Mouse (Mus musculus) kidney, postnatal 0 days (tissue): ENCODE measurements around the gene Cyp2c69. TPM values are rescaled to one million over a fixed set of nuclear protein-coding genes. Genes with fewer than 3 reads are reported as not detected.
"Not testable (repeated sequence)": the region's sequence is repeated elsewhere in the genome, so short reads cannot be mapped to it uniquely, and the experiment has no call there.

Experiments
- ATAC-seq: fragments of 200-750 bp; cut with Nextera tagmentation; replicated peaks from 2 replicates; pipeline ENCODE4 v1.8.0; 2017; ENCODE audit warnings: low read depth, moderate number of reproducible peaks, moderate TSS enrichment, moderate library complexity; ENCODE audit not compliant: low FRiP score
- DNase-seq: peaks from one replicate; pipeline ENCODE4 v3.0.0-alpha.2; 2016; ENCODE audit warnings: low spot score
- H3K27ac ChIP-seq: fragments of 300-500 bp; sonication (generic); 2 replicates; pipeline ENCODE4 v1.5.1; 2014; ENCODE audit warnings: mild to moderate bottlenecking
- H3K27me3 ChIP-seq: fragments of 300-500 bp; sonication (generic); 2 replicates; pipeline ENCODE4 v1.6.1; 2014; ENCODE audit warnings: low read length, mixed read lengths; ENCODE audit not compliant: insufficient read depth
- H3K36me3 ChIP-seq: fragments of 300-500 bp; sonication (generic); 2 replicates; pipeline ENCODE4 v1.6.1; 2014; ENCODE audit warnings: low read length, mixed read lengths; ENCODE audit not compliant: insufficient read depth
- H3K4me1 ChIP-seq: fragments of 300-500 bp; sonication (generic); replicated peaks from 2 replicates; pipeline ENCODE4 v1.6.1; 2014; ENCODE audit warnings: antibody characterized with exemption, low read length, mixed read lengths; ENCODE audit not compliant: insufficient read depth
- H3K4me2 ChIP-seq: fragments of 300-500 bp; sonication (generic); 2 replicates; pipeline ENCODE4 v1.6.1; 2014; ENCODE audit warnings: mild to moderate bottlenecking, low read length, moderate library complexity, mixed read lengths
- H3K4me3 ChIP-seq: fragments of 300-500 bp; sonication (generic); replicated peaks from 2 replicates; pipeline ENCODE4 v1.5.1; 2014; ENCODE audit warnings: low read depth, low read length
- H3K9ac ChIP-seq: fragments of 300-500 bp; sonication (generic); 2 replicates; pipeline ENCODE4 v1.6.1; 2014; ENCODE audit warnings: low read depth, low read length
- H3K9me3 ChIP-seq: fragments of 300-500 bp; sonication (generic); replicated peaks from 2 replicates; pipeline ENCODE4 v1.6.1; 2016; ENCODE audit warnings: low read length, inconsistent platforms, mixed read lengths
- CTCF ChIP-seq: IDR thresholded peaks from 2 replicates; pipeline ENCODE4 v1.5.1; 2016; ENCODE audit warnings: antibody characterized with exemption, low read depth, mild to moderate bottlenecking, moderate library complexity
- WGBS: fragments of 180-500 bp; shearing (Covaris S2); extraction: QIAGEN DNeasy Blood & Tissue Kit; methylation state at CpG from one replicate; pipeline ENCODE4 v1.1.7; 2014; 5-methylcytosine and 5-hydroxymethylcytosine counted together
- polyA plus RNA-seq: library from polyadenylated mRNA; unstranded; fragments of >200 nt; fragmentation: Nextera tagmentation; extraction: Ambion mirVana; gene quantifications from 2 replicates; pipeline ENCODE4 v1.2.1, GENCODE M21; 2015

Cyp2c69 gene
- polyA plus RNA-seq = not detected in 2 replicates

- H3K9me3 ChIP-seq, H3K4me3 ChIP-seq, H3K9ac ChIP-seq, H3K36me3 ChIP-seq, H3K4me2 ChIP-seq, H3K27me3 ChIP-seq, DNase-seq, H3K4me1 ChIP-seq, ATAC-seq, H3K27ac ChIP-seq: not testable (repeated sequence)
- WGBS = 85% methylated on average over 3 of the region's 3 CpGs
These were observed at the start of gene Cyp2c69 for GRCm38 (mm10) chr19:39886699-39887098. Gene Cyp2c69 (minus strand): TSS chr19:39886799.

- TF ChIP-seq CTCF = no peak
- no peak overlapping the region for H3K9ac ChIP-seq
- H3K27me3 ChIP-seq = no peaks in the 10 kb centered on the region
- no peak for ATAC-seq
- H3K4me3 ChIP-seq = no peak overlapping the region
- no peaks in the 10 kb centered on the region for H3K4me1 ChIP-seq
- DNase-seq = no peak
- WGBS = 78% methylated on average over 2 of the region's 2 CpGs
- no peaks in the 10 kb centered on the region for H3K9me3 ChIP-seq
- H3K27ac ChIP-seq = no peak overlapping the region
- no peak overlapping the region for H3K4me2 ChIP-seq
- no peaks in the 10 kb centered on the region for H3K36me3 ChIP-seq
These were observed 48.8 kb upstream of the Cyp2c69 start for GRCm38 (mm10) chr19:39935396-39935795.

- Histone ChIP-seq H3K36me3 (no peaks in the 10 kb centered on the region), H3K27me3 (no peaks in the 10 kb centered on the region), H3K9ac (no peak overlapping the region), H3K4me3 (no peak overlapping the region), H3K4me2 (no peak overlapping the region), H3K9me3 (no peaks in the 10 kb centered on the region), H3K4me1 (no peaks in the 10 kb centered on the region), H3K27ac (no peak overlapping the region)
- TF ChIP-seq CTCF = no peak; the same call in 1 of the 2 replicates
- DNase-seq (no peak), ATAC-seq (no peak)
- WGBS = 53% methylated on average over 1 of the region's 1 CpGs
These were observed 43.4 kb upstream of the Cyp2c69 start for GRCm38 (mm10) chr19:39930032-39930431.

GRCm38 (mm10) chr19:39901656-39902055 lies 15.1 kb upstream of the Cyp2c69 start:
- 81% methylated on average over 2 of the region's 2 CpGs for WGBS

GRCm38 (mm10) chr19:39890079-39890478 lies 3.5 kb upstream of the Cyp2c69 start:
- 84% methylated on average over 3 of the region's 3 CpGs for WGBS
- not testable (repeated sequence) for H3K4me1 ChIP-seq, H3K9ac ChIP-seq, ATAC-seq, H3K9me3 ChIP-seq, H3K36me3 ChIP-seq, H3K27me3 ChIP-seq, H3K27ac ChIP-seq, H3K4me3 ChIP-seq, DNase-seq, H3K4me2 ChIP-seq

More at GRCm38 (mm10) chr19:39901656-39902055, 15.1 kb upstream of the Cyp2c69 start:
- Histone ChIP-seq H3K9me3 (0 out of 2 replicates have a peak, but pooled peaks cover 2% of the 10 kb centered on the region), H3K9ac (no peak overlapping the region), H3K4me2 (no peak overlapping the region), H3K4me3 (no peak overlapping the region), H3K4me1 (no peaks in the 10 kb centered on the region), H3K27ac (no peak overlapping the region), H3K27me3 (no peaks in the 10 kb centered on the region), H3K36me3 (no peaks in the 10 kb centered on the region)
- TF ChIP-seq CTCF = no peak
- no peak for DNase-seq
- no peak for ATAC-seq

- Histone ChIP-seq H3K4me3 (no peak overlapping the region), H3K36me3 (no peaks in the 10 kb centered on the region), H3K9ac (no peak overlapping the region), H3K27ac (no peak overlapping the region), H3K4me2 (no peak overlapping the region), H3K4me1 (no peaks in the 10 kb centered on the region), H3K9me3 (no peaks in the 10 kb centered on the region), H3K27me3 (no peaks in the 10 kb centered on the region)
- DNase-seq (no peak), ATAC-seq (no peak)
- TF ChIP-seq CTCF = no peak
- 64% methylated on average over 1 of the region's 1 CpGs for WGBS
These were observed 20.5 kb downstream of the Cyp2c69 start for GRCm38 (mm10) chr19:39866133-39866532.

- 74% methylated on average over 2 of the region's 2 CpGs for WGBS
- H3K27me3 ChIP-seq, H3K4me2 ChIP-seq, H3K27ac ChIP-seq, H3K9me3 ChIP-seq, H3K9ac ChIP-seq, H3K4me1 ChIP-seq, H3K4me3 ChIP-seq, DNase-seq, ATAC-seq, H3K36me3 ChIP-seq: not testable (repeated sequence)
These were observed 65.7 kb downstream of the Cyp2c69 start for GRCm38 (mm10) chr19:39820931-39821330.

- H3K4me1 ChIP-seq, H3K27ac ChIP-seq, DNase-seq, H3K9me3 ChIP-seq, H3K27me3 ChIP-seq, H3K4me3 ChIP-seq, H3K36me3 ChIP-seq, H3K4me2 ChIP-seq, ATAC-seq, H3K9ac ChIP-seq: not testable (repeated sequence)
- WGBS = 93% methylated on average over 1 of the region's 1 CpGs
These were observed 70.2 kb downstream of the Cyp2c69 start for GRCm38 (mm10) chr19:39816400-39816799.

- not testable (repeated sequence) for ATAC-seq, H3K4me1 ChIP-seq, H3K9ac ChIP-seq, DNase-seq, H3K4me3 ChIP-seq, H3K27ac ChIP-seq, H3K4me2 ChIP-seq, H3K36me3 ChIP-seq, H3K9me3 ChIP-seq, H3K27me3 ChIP-seq
- WGBS = 65% methylated on average over 4 of the region's 4 CpGs
These were observed 70.6 kb downstream of the Cyp2c69 start for GRCm38 (mm10) chr19:39815991-39816390.

GRCm38 (mm10) chr19:39812714-39813113 lies 73.9 kb downstream of the Cyp2c69 start, which contains the start of gene Cyp2c40:
Gene Cyp2c40 (minus strand): TSS chr19:39812814.
- not testable (repeated sequence) for H3K9ac ChIP-seq, ATAC-seq, H3K4me1 ChIP-seq, H3K27me3 ChIP-seq, H3K9me3 ChIP-seq, H3K4me2 ChIP-seq, DNase-seq, H3K36me3 ChIP-seq, H3K4me3 ChIP-seq, H3K27ac ChIP-seq
- WGBS = 89% methylated on average over 3 of the region's 3 CpGs
